Mouse (Mus musculus) lung, postnatal 25 days (tissue): ENCODE data around the gene Olfr555.
"Not testable (repeated sequence)": the region's sequence is repeated elsewhere in the genome, so short reads cannot be mapped to it uniquely, and the experiment has no call there.

ENCODE experiments used
- DNase-seq: peaks from one replicate; pipeline ENCODE4 v3.0.0; 2022; ENCODE audit warnings: low spot score

Gene Olfr555

GRCm38 (mm10) chr7:102658523-102658922, at the start of gene Olfr555:
Olfr555 (plus strand) TSS chr7:102658823.
- DNase-seq = no peak

GRCm38 (mm10) chr7:102618118-102618517, 40.5 kb upstream of the Olfr555 start, which contains the start of gene Olfr553:
Olfr553 (minus strand) TSS chr7:102618218.
- no peak for DNase-seq

- DNase-seq = peak; percentile 54
Observed at GRCm38 (mm10) chr7:102619608-102620007, 39.0 kb upstream of the Olfr555 start.

GRCm38 (mm10) chr7:102620368-102620767, 38.3 kb upstream of the Olfr555 start:
- not testable (repeated sequence) for DNase-seq

- DNase-seq = peak; percentile 66
Observed at GRCm38 (mm10) chr7:102636665-102637064, 22.0 kb upstream of the Olfr555 start.

- DNase-seq = no peak
Observed at GRCm38 (mm10) chr7:102638132-102638531, 20.5 kb upstream of the Olfr555 start, which contains the start of gene Olfr554. Olfr554 (plus strand) TSS chr7:102638432.

GRCm38 (mm10) chr7:102644945-102645344, 13.7 kb upstream of the Olfr555 start:
- not testable (repeated sequence) for DNase-seq

- DNase-seq = no peak
Observed at GRCm38 (mm10) chr7:102664599-102664998, 6.0 kb downstream of the Olfr555 start, which contains the start of gene Olfr556. Olfr556 (plus strand) TSS chr7:102664899.

- DNase-seq = no peak
Observed at GRCm38 (mm10) chr7:102665378-102665777, 6.8 kb downstream of the Olfr555 start.

- no peak for DNase-seq
Observed at GRCm38 (mm10) chr7:102676225-102676624, 17.6 kb downstream of the Olfr555 start.

GRCm38 (mm10) chr7:102681916-102682315, 23.3 kb downstream of the Olfr555 start:
- DNase-seq = no peak

- peak; percentile 95 for DNase-seq
Observed at GRCm38 (mm10) chr7:102686944-102687501, 28.4 kb downstream of the Olfr555 start, which contains the start of gene Trim68. Trim68 (minus strand) TSS chr7:102687327.

GRCm38 (mm10) chr7:102695358-102696125, 36.9 kb downstream of the Olfr555 start, which contains the start of gene Olfr557:
Olfr557 (plus strand) TSS chr7:102695910.
- DNase-seq = peak; percentile 19

- no peak for DNase-seq
Observed at GRCm38 (mm10) chr7:102698461-102698860, 39.8 kb downstream of the Olfr555 start.

GRCm38 (mm10) chr7:102701915-102702314, 43.3 kb downstream of the Olfr555 start, which contains the start of gene Olfr558:
Olfr558 (plus strand) TSS chr7:102702215.
- DNase-seq = no peak
